Mouse (Mus musculus) MN1 (cell line): ENCODE measurements around the gene Gm49358.
A peak's percentile ranks its signal among the peaks of the same experiment; 100 is the strongest.

Source experiments
- DNase-seq: peaks from one replicate; pipeline ENCODE4 v3.0.0-alpha.2; 2016; ENCODE audit warnings: low spot score

Gene Gm49358

DNA sequence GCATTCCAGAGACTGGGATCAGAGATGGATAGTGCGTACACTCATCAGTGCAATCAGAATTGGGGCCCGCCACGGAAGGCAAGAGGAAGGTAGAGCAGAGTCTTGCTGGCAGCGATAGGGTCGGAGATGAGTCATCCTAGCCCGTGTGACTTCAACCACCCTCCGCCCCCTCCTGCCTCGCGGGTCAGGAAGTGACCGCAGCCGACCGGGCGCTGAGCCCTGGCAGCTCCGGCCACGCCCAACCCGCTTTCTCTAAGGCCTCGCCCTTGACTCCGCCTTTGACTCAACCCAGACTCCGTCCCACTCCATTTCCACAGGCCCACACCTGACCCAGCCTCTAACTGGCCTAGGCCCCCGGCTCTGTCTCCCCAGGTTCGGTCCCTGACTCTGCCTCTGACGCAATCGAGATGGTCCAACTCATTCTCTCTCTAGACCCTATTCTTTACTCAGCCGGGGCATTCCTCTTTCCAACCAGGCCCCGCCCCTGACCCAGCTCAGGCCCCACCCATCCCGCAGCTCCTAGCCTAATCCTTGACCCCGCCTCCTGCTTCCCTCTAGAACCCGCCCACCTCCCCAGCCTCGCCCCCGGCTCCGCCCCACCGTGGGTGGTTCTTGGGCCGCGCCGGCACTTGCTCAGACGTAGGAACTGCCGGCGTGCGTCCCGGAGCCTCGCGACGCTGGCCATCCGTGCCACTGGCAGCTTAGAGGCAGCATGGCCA, 14.8 kb downstream of the Gm49358 start, which contains the start of gene Nt5dc3:
Nt5dc3 (plus strand) TSS at position 608 of the 719 bp plus-strand sequence.
- DNase-seq = peak; percentile 99

DNA sequence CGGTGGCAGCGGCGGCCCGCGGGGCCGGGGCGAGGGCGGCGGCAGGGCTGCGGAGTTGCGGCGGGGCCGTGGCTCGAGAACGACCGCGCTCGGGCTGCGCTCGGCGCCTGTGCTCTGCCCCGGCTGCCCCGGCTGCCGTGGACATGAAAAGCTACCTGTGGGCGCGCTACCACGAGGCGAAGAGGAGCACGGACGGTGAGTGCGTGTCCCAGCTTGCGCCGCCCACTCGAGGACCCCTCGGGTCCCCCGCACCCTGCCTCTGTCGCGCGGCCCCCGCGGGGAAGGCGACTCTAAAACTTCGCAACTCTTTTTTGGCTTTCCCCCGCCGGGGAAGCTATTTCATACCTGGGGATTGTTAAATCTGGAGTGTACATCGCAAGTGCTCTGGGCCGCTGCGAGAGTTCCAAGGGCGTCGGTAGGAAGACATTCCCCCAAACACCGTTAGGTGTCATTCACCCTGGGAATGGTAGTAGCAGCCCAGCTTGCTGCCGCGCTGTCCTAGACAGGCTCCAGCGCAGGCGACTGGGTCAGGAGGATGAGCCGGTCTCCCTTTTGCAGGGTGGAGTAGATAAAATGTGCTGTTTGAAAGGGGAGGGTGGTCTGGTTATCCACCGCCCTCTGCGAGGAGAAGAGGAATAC, 15.5 kb downstream of the Gm49358 start:
- peak; percentile 76 for DNase-seq

DNA sequence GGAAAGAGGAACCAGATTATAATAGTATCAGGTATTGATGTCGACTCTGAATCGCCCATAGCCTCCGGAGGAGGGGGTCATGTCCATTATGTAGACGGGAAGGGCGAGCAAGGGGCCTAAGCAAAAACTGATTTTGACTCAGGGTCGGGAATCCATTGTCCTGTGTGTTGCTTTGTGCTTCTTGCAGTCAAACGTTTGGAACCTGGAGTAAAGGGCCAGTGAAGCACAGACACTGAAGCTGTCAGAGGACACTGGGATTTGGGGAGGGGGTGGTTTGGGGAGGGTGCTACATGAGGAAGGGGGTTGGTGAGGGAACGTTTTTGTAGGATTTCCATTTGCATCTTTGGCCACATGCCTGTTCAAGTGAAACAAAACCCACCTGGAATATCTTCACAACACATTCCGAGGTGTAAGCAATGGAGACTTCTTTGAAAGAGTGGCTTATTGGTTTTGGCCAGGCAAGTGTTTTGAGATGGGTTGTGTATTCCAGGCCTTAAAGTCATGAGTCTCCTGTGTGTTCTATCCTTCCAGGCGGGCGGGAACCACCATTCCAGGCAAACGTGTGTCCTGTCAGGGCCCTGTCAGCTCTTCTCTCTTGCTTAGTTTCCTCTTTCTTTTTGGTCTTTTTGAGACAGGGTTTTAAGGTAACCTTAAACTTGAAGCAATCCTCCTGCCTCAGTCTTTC, 16.2 kb downstream of the Gm49358 start:
- DNase-seq = no peak

GRCm38 (mm10) chr10:86781641-86782040, 17.9 kb downstream of the Gm49358 start:
- DNase-seq = no peak

DNA sequence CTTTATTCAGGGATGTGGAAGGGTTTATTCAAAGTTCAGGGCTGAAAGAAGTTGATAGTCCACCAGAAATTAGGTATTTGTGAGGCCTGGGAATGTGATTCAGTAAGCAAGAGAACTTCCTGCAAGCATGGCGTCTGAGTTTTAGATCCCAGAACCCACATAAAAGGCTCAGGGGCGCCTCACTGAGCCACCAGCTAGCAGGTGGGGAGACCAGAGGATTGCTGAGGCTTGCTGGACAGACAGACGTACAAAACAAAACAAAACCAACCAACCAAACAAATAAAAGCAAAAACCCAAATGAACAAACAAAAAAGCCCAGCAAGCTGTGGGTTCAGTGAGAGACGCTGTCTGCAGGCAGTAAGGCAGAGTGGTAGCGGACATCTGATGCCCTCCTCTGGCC, 18.9 kb downstream of the Gm49358 start:
- DNase-seq = no peak

DNA sequence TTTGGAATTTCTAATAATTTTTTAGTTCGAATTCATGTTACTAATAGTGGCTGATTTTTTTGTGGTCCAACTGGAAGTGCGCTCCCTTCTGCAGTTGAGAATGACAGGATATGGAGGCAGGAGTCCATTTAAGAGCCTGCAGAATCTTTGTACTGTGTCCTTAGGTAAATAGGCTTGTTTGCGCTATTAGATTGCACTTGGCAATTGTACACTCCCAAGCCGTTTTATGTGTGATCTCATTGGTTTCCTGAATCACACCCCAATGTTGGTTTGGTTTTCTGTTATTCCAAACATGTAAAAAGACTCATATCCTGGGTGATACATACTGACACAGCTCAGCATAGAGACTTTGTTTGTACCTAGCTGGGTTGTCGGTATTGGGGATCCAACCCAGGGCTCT, 19.8 kb downstream of the Gm49358 start:
- DNase-seq = no peak

- DNase-seq = no peak
Observed at GRCm38 (mm10) chr10:86784126-86784675, 20.4 kb downstream of the Gm49358 start.

GRCm38 (mm10) chr10:86785396-86785795, 21.6 kb downstream of the Gm49358 start:
- DNase-seq = no peak

- DNase-seq = no peak
Observed at GRCm38 (mm10) chr10:86786083-86786482, 22.3 kb downstream of the Gm49358 start.

GRCm38 (mm10) chr10:86788193-86788592, 24.4 kb downstream of the Gm49358 start:
- DNase-seq = no peak

DNA sequence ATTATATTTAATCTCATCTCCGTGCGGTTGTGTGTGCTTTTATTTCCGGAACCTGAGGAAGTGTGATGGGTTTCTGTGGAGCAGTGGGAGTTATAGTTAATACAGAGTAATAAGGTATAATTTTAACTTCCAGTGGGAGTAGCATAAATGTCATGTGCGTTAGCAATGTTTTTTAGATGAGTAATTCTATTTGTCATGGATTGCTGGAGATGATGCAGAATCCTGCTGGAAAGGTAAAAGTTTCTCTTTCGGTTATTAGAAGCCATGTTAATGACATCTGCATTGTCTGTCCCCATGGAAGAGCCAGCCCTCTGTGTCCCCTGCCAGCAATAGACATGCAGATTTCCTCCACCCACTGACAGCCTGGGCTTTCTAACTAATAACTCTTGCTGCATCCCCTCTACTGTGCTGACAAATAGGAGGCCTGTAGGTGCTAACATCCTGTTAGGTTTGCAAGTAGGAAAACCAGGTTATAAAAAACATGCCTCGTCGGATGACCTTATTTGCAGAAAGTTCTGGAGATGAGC, 25.4 kb downstream of the Gm49358 start:
- no peak for DNase-seq

DNA sequence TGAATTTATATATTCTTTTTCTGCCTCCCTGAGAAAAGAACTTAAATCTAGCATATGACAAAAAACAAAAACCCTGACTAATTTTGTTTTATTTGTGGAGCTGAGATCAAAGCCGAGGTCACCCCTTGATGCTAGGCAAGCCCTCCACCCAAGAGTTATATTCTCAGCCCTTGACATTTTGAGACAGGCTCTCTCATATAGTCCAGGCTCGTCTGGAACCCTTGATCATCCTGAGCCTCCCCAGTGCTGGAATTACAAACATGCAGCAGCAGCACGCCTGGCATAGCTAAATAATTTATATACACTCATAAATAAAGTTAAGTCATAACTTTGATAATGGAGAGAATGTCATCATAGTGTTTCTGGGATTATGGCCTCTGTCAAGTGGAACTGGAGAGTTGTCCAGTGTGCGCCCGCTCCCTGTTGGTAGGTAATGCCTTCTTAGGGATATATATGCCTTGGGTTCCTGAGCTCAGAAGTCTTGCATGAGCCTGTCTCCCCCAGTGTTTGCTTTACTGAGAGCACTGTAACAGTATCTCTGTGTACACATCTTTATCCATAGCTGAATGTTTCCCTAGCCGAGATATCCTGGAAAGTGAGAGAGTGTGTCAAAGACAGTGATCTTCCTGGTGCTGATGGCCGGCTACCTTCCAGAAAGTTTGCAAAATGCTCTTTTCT, 27.9 kb downstream of the Gm49358 start:
- DNase-seq = no peak

- DNase-seq = no peak
Observed at GRCm38 (mm10) chr10:86793509-86793951, 29.8 kb downstream of the Gm49358 start.

GRCm38 (mm10) chr10:86794196-86794595, 30.4 kb downstream of the Gm49358 start:
- no peak for DNase-seq

DNA sequence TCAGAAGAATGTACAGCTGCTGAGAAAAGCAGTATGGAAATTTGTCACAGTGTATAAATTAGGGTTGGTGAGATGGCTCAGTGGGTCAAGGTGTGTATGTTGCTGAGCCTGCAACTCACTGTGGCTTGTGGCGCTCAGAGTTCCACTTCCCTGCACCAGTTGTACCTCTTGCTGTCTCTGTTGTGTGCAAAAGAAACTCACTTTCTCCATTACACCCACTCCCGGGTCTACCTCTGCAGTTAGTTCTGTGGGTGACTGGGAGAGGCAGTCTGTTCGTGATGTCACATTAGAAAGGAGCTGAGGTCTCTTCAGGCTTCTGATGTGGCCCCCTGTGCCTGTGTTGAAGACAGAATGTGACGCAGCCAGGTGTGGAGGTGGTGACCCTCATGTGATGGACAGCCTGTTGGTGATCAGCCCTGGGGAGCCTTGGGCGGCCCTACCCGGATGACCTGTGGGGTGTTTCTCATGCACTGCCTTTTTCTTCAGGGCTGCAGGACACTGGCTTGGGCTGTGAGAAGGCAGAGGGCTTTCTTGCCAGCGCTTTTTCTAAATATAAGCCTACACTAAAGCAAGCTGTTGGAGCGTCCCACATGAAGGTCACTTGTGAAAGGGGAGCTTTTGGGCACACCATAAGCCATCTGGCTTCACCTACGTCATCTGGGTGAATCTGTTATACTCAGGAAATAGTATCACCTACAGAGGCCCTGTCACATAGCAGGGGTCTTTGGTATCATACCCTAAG, 31.2 kb downstream of the Gm49358 start:
- DNase-seq = no peak

DNA sequence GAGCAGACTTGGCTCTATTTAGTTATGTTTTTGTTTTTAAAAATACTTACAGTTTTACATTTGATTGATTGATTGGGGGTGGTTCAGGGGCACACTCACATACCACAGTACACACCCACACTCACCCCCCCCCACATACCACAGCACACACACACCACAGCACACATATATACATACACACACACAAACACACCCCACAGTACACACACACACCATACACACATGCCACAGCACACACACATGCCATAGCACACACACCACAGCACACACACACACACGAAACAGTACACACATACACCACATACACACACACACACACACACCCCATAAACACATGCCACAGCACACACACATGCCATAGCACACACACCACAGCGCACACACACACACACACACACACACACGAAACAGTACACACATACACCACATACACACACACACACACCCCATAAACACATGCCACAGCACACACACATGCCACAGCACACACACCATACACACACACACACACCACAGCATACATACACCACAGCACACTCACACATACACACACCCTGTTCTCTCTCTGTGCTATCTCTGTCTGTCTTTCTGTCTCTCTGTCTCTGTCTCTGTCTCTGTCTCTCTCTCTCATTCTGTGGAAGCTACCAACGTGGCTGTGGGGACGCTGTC, 32.4 kb downstream of the Gm49358 start:
- DNase-seq = no peak

GRCm38 (mm10) chr10:86807362-86807761, 43.6 kb downstream of the Gm49358 start:
- DNase-seq = no peak

GRCm38 (mm10) chr10:86808013-86808758, 44.4 kb downstream of the Gm49358 start:
- no peak for DNase-seq

- DNase-seq = no peak
Observed at GRCm38 (mm10) chr10:86810000-86810399, 46.2 kb downstream of the Gm49358 start.

DNA sequence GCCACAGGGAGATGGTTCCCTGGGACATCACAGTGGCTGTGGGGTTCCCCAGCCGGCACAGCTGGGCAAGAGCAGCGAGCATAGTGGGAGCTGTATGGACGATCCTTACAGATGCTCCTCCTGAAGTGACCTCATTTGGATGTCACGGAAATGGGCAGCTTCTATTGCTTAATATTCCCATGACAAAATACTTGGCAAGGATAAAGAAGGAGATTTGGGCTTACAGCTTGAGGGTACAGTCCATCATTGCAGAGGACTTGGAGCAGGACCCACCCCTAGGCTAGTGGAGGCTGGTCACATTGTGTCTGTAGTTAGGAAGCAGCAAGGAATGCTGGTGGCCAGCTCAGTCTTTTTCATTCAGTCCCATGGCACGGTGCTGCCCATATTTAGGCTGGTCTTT, 46.8 kb downstream of the Gm49358 start:
- DNase-seq = no peak
